Mouse (Mus musculus) heart, postnatal 0 days (tissue): ENCODE results near the gene Dlx4. TPM values are rescaled to one million over a fixed set of nuclear protein-coding genes. Genes with fewer than 3 reads are reported as not detected.

ENCODE experiments used
- ATAC-seq: fragments of 200-750 bp; cut with Nextera tagmentation; 2 replicates; pipeline ENCODE4 v1.8.0; 2017; ENCODE audit warnings: low read depth, moderate number of reproducible peaks, moderate library complexity; ENCODE audit not compliant: insufficient read depth
- DNase-seq: peaks from one replicate; pipeline ENCODE4 v3.0.0-alpha.2; 2016; ENCODE audit warnings: low spot score
- H3K27ac ChIP-seq: fragments of 300-500 bp; sonication (generic); 2 replicates; pipeline ENCODE4 v1.5.1; 2014; ENCODE audit warnings: low read depth, mild to moderate bottlenecking
- H3K27me3 ChIP-seq: fragments of 300-500 bp; sonication (generic); 2 replicates; pipeline ENCODE4 v1.6.1; 2014; ENCODE audit warnings: low read length, mixed read lengths; ENCODE audit not compliant: control insufficient read depth, insufficient read depth
- H3K36me3 ChIP-seq: fragments of 300-500 bp; sonication (generic); replicated peaks from 2 replicates; pipeline ENCODE4 v1.6.1; 2014; ENCODE audit warnings: low read length, mixed read lengths; ENCODE audit not compliant: control insufficient read depth, insufficient read depth
- H3K4me1 ChIP-seq: fragments of 300-500 bp; sonication (generic); 2 replicates; pipeline ENCODE4 v1.6.1; 2014; ENCODE audit warnings: antibody characterized with exemption; ENCODE audit not compliant: control insufficient read depth, insufficient read depth
- H3K4me2 ChIP-seq: fragments of 300-500 bp; sonication (generic); 2 replicates; pipeline ENCODE4 v1.6.1; 2014; ENCODE audit warnings: low read depth, mild to moderate bottlenecking, low read length, moderate library complexity
- H3K4me3 ChIP-seq: fragments of 300-500 bp; sonication (generic); 2 replicates; pipeline ENCODE4 v1.5.1; 2014; ENCODE audit warnings: low read depth, low read length
- H3K9ac ChIP-seq: fragments of 300-500 bp; sonication (generic); replicated peaks from 2 replicates; pipeline ENCODE4 v1.6.1; 2014; ENCODE audit warnings: low read depth, low read length, mixed read lengths
- H3K9me3 ChIP-seq: fragments of 300-500 bp; sonication (generic); replicated peaks from 2 replicates; pipeline ENCODE4 v1.6.1; 2016; ENCODE audit warnings: low read length; ENCODE audit not compliant: control insufficient read depth
- CTCF ChIP-seq: IDR thresholded peaks from 2 replicates; pipeline ENCODE4 v1.5.1; 2016; ENCODE audit warnings: antibody characterized with exemption, control low read depth, low read depth
- EP300 ChIP-seq: IDR thresholded peaks from 2 replicates; pipeline ENCODE4 v1.6.1; 2016; ENCODE audit warnings: antibody characterized with exemption, low read depth
- WGBS: fragments of 180-500 bp; shearing (Covaris S2); extraction: QIAGEN DNeasy Blood & Tissue Kit; methylation state at CpG from one replicate; pipeline ENCODE4 v1.1.7; 2014; 5-methylcytosine and 5-hydroxymethylcytosine counted together
- polyA plus RNA-seq: library from polyadenylated mRNA; unstranded; fragments of >200 nt; fragmentation: Nextera tagmentation; extraction: Ambion mirVana; gene quantifications from 2 replicates; pipeline ENCODE4 v1.2.1, GENCODE M21; 2015
- total RNA-seq: library from RNA; depleted of rRNA; stranded (reverse); fragments of >200 nt; gene quantifications from 2 replicates; pipeline ENCODE4 v1.2.3, GENCODE M21; 2014; ENCODE audit warnings: low replicate concordance

The Dlx4 gene
- total and polyA plus RNA-seq, 2 experiments from 2014 or later, result 0.05 TPM; not detected in 1

DNA sequence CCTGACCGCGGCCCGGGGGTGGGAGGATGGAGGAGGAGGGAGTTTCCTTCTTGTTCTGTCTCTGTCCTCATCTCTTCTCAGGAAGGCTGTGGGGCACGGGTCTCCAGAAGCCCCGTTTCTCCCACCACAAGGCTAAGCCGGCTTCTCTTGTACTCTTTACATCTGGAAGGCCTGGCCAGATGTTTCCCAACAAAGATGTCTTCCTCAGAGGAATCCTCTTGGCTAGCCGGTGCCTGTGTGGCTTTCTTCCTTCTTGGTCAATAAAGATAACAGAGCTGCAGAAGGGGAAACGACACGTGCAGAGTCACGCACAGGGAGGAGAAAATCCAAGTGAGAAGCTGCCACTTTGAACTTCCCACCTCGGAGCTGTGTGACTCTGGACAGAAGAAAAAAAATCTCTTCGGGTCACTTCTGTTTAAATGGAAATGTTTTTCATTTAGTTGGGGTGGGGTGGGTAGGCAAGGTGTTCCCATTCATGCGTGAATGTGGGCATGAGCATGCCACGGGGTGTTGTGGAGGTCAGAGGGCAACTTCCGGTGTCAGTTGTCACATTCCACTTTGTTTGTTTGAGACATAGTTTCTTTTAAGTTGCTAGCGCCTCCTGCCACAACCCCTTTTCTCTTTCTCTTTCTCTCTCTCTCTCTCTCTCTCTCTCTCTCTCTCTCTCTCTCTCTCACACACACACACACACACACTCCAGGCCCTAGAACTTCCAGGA, 44.8 kb downstream of the Dlx4 start:
- ATAC-seq, result no peak
- Histone ChIP-seq H3K36me3 (no peaks in the 10 kb centered on the region), H3K4me3 (no peak overlapping the region), H3K27ac (no peak overlapping the region), H3K4me1 (peaks cover 14% of the 10 kb centered on the region), H3K9ac (no peak overlapping the region), H3K27me3 (peaks cover 8% of the 10 kb centered on the region; the same call in 1 of the 2 replicates), H3K9me3 (peaks cover 4% of the 10 kb centered on the region; the same call in 1 of the 2 replicates), H3K4me2 (no peak overlapping the region)
- WGBS, result 51% methylated on average over 16 of the region's 16 CpGs
- no peak for TF ChIP-seq EP300
- no peak for TF ChIP-seq CTCF
- no peak for DNase-seq

DNA sequence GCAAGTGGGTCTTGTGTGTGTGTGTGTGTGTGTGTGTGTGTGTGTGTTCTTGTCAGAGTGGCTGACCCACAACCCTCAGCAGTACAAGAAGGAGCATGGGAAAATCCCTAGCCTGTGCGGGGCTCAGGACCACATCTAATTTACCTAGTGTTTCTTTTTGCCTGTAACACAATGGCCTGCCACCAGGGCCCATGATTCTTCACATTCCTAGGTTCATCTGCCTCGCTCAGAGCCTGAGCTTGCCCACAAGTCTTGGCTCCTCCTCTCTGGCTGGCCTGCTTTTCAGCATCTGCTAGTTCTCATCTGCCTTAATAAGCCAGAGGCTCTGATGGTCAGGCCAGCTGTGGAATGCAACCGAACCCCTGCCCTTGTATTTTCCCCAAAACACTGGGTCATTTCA, 45.7 kb downstream of the Dlx4 start:
- no peak overlapping the region for H3K9ac ChIP-seq
- H3K9me3 ChIP-seq, result peaks cover 4% of the 10 kb centered on the region; the same call in 1 of the 2 replicates
- H3K27me3 ChIP-seq, result no peaks in the 10 kb centered on the region
- peaks cover 10% of the 10 kb centered on the region for H3K4me1 ChIP-seq
- no peak overlapping the region for H3K4me2 ChIP-seq
- no peak for TF ChIP-seq EP300
- no peak overlapping the region for H3K27ac ChIP-seq
- no peaks in the 10 kb centered on the region for H3K36me3 ChIP-seq
- no peak for DNase-seq
- WGBS, result 63% methylated on average over 3 of the region's 3 CpGs
- H3K4me3 ChIP-seq, result no peak overlapping the region
- ATAC-seq, result no peak

DNA sequence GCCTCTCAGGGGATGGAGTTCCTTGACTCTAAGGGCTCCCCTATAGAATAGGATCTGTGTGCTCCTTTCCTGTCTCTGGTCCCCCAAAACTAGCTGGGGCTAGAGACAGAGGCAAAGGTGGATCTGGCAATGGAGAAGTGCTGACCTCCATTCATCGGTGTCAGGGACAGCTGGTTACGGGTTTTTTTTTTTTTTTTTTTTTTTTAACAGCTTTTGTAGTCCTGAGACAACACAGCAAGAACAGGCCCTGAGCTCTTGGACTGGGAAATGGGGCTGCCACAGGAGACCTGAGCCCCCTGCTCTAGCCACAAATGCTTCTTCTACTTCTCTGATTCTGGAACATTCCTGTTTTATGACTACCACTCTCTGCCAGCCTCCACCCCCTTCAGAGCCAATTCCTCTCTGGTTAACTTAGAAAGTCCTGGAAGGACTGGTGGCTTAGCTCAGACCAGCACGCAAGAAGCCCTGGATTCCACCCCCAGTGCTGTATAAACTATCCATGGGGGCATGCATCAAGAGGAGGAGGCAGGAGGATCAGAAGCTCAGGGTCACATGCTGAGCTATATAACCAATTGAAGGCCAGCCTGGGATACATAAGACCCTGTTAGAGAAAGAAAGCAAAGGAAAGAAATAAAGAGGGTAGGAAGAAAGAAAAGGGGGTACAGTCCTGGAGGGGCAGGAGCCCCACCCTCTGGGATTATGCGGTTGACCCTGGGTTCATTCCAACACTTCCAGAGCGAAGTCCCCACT, 47.5 kb downstream of the Dlx4 start:
- H3K4me1 ChIP-seq, result peaks cover 10% of the 10 kb centered on the region

DNA sequence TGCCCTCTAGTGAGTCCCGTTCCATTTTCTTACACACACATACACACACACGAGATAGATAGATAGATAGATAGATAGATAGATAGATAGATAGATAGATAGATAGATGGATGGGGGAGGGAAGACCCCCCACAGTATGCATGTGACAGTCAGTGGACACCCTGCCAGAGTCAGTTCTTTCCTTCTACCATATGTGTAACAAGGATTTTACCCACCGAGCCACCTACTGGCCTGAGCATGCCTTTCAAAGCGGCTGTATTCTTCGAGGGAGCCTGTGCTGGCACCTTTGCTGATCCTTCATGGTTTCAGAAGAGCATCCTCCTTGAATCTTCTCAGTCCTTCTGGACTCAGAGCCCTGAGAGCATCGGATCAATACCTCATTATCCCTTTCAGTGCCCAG, 48.2 kb downstream of the Dlx4 start:
- ATAC-seq (no peak), DNase-seq (no peak)
- Histone ChIP-seq H3K36me3 (no peaks in the 10 kb centered on the region), H3K9ac (no peak overlapping the region), H3K27me3 (no peaks in the 10 kb centered on the region), H3K4me1 (peaks cover 10% of the 10 kb centered on the region), H3K4me2 (no peak overlapping the region), H3K9me3 (no peaks in the 10 kb centered on the region), H3K27ac (no peak overlapping the region), H3K4me3 (no peak overlapping the region)
- WGBS, result 62% methylated on average over 6 of the region's 6 CpGs
- TF ChIP-seq EP300 (no peak), CTCF (peak; percentile 35; the same call in 1 of the 2 replicates)

More for the DNA sequence above, 47.5 kb downstream of the Dlx4 start:
- TF ChIP-seq EP300, result no peak
- TF ChIP-seq CTCF, result no peak
- ATAC-seq (no peak), DNase-seq (no peak)
- H3K9ac ChIP-seq, result no peak overlapping the region
- no peaks in the 10 kb centered on the region for H3K36me3 ChIP-seq
- no peak overlapping the region for H3K27ac ChIP-seq
- no peak overlapping the region for H3K4me2 ChIP-seq
- H3K9me3 ChIP-seq, result peaks cover 4% of the 10 kb centered on the region; the same call in 1 of the 2 replicates
- no peaks in the 10 kb centered on the region for H3K27me3 ChIP-seq
- H3K4me3 ChIP-seq, result no peak overlapping the region
- 76% methylated on average over 5 of the region's 5 CpGs for WGBS

DNA sequence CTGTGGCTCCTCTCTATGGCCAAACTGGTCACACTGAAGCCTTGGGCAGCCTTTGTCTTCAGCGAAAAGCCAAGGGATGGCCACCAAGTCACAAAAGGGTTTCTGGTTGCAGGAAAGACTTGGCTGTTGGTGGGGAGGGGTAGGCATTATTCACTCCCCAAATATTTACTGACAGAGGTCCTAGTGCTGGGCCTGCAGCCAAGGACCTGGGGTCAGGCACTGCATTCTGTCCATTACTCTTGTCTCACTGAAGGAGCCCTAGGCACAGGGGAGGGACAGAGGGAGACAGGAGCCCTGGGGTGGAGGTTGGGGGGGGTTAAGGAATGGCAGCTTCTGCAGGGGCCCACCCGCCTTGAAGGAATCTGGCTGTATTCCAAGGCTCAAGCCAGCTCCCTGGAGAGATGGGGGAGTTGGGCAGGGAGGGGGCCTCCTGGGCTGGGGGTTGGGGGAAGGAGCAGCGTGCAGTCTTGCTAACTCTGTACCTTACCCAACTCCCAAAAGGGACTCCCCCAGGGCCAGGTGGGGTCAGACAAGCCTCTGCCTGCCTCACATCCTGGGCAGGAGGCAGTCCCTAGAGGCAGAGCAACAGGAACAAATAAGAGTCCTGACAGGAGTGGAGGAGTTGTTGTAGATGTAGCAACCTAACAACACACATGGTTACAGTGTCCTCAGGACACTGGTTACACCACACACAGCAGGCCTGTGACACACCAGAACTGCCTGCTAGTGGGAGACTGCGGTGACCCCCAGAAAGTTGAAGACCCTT, 49.3 kb downstream of the Dlx4 start:
- H3K4me2 ChIP-seq, result no peak overlapping the region
- no peak overlapping the region for H3K9ac ChIP-seq
- 49% methylated on average over 4 of the region's 4 CpGs for WGBS

More for the DNA sequence above, 49.3 kb downstream of the Dlx4 start:
- Histone ChIP-seq H3K36me3 (no peaks in the 10 kb centered on the region), H3K4me3 (no peak overlapping the region), H3K27me3 (no peaks in the 10 kb centered on the region), H3K9me3 (no peaks in the 10 kb centered on the region), H3K27ac (no peak overlapping the region), H3K4me1 (peaks cover 10% of the 10 kb centered on the region)
- DNase-seq (no peak), ATAC-seq (peak; percentile 30; the same call in 1 of the 2 replicates)
- TF ChIP-seq CTCF (no peak), EP300 (no peak)
